Mouse (Mus musculus): ENCODE results near the gene A530064D06Rik. TPM values are rescaled to one million over a fixed set of nuclear protein-coding genes. Genes with fewer than 3 reads are reported as not detected.
A peak's percentile ranks its signal among the peaks of the same experiment; 100 is the strongest.

The A530064D06Rik gene
- polyA plus RNA-seq, 1 experiment from 2014 or later: 0.15 TPM

GRCm38 (mm10) chr17:48118570-48118969 lies 48.5 kb downstream of the A530064D06Rik start:
- DNase-seq (no peak), ATAC-seq (ENCODE audit: low read depth) (no peak)
- no peak overlapping the region for H3K4me3 ChIP-seq (replicated peaks)
- no peaks in the 10 kb centered on the region for H3K27me3 ChIP-seq
- H3K4me1 ChIP-seq (replicated peaks): no peaks in the 10 kb centered on the region
- H3K36me3 ChIP-seq: no peaks in the 10 kb centered on the region
- H3K27ac ChIP-seq: no peak overlapping the region
- H3K9ac ChIP-seq: no peak overlapping the region
- H3K4me2 ChIP-seq: no peak overlapping the region
- peaks cover 2% of the 10 kb centered on the region; the same call in 1 of the 2 replicates for H3K9me3 ChIP-seq (replicated peaks)
- WGBS (ENCODE audit: insufficient replicate concordance): 6% methylated on average over 1 of the region's 1 CpGs

DNA sequence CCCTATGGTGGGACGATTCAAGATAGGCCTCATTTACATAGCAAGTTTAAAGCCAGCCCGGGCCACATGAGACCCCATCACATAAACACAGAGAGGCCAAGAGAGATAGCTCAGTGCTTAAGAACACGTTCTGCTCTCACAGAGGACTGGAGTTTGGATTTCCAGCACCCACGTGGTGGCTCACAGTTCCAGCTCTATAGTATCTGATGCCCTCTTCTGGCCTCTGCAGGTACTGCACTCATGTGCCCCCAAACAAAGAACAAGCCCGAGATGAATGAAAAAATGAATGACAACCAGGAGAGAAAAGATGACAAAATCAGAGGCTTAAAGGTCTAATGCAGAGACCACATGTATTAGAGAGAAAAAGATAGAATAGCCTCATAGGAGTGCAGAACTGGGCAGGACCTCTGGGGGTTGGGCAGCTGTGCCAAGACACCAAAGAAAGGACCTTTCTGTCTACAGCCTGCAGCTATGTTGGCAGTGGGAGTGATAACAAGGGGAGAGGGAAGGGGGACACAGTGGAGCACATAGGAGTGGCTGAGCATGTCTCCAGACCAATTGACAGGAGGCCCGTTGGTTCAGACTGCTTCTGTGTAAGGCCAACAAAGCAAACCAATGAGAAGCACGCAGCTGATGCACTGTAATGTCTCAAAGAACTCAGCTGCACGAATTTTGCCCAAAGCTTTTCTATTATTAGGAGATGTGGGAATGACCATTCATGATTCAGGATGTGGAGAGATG lies 56.4 kb downstream of the A530064D06Rik start:
- H3K4me1 ChIP-seq (replicated peaks): no peaks in the 10 kb centered on the region
- H3K9ac ChIP-seq: no peak overlapping the region
- H3K4me2 ChIP-seq: no peak overlapping the region
- H3K27me3 ChIP-seq: no peaks in the 10 kb centered on the region
- ATAC-seq (ENCODE audit: low read depth) (no peak), DNase-seq (peak; percentile 25)
- H3K27ac ChIP-seq: no peak overlapping the region
- no peaks in the 10 kb centered on the region for H3K36me3 ChIP-seq
- WGBS (ENCODE audit: insufficient replicate concordance): 34% methylated on average over 8 of the region's 8 CpGs
- H3K9me3 ChIP-seq (replicated peaks): peaks cover 5% of the 10 kb centered on the region
- H3K4me3 ChIP-seq (replicated peaks): no peak overlapping the region

GRCm38 (mm10) chr17:48108520-48108919 lies 58.6 kb downstream of the A530064D06Rik start:
- DNase-seq: no peak
- peaks cover 3% of the 10 kb centered on the region for H3K9me3 ChIP-seq (replicated peaks)
- H3K36me3 ChIP-seq: no peaks in the 10 kb centered on the region
- 68% methylated on average over 3 of the region's 3 CpGs for WGBS (ENCODE audit: insufficient replicate concordance)
- no peaks in the 10 kb centered on the region for H3K27me3 ChIP-seq
- no peak for ATAC-seq (ENCODE audit: low read depth)
- no peak overlapping the region for H3K9ac ChIP-seq
- no peak overlapping the region for H3K4me2 ChIP-seq
- no peak overlapping the region for H3K4me3 ChIP-seq (replicated peaks)
- no peak overlapping the region for H3K27ac ChIP-seq
- no peaks in the 10 kb centered on the region for H3K4me1 ChIP-seq (replicated peaks)

- Histone ChIP-seq H3K4me2 (no peak overlapping the region), H3K27ac (no peak overlapping the region), H3K4me3 (replicated peaks) (no peak overlapping the region), H3K36me3 (no peaks in the 10 kb centered on the region), H3K4me1 (replicated peaks) (no peaks in the 10 kb centered on the region), H3K9ac (no peak overlapping the region), H3K9me3 (replicated peaks) (no peaks in the 10 kb centered on the region), H3K27me3 (no peaks in the 10 kb centered on the region)
- WGBS (ENCODE audit: insufficient replicate concordance): 40% methylated on average over 6 of the region's 6 CpGs
- ATAC-seq (ENCODE audit: low read depth) (no peak), DNase-seq (no peak)
These were observed 59.2 kb downstream of the A530064D06Rik start for GRCm38 (mm10) chr17:48107862-48108261.

DNA sequence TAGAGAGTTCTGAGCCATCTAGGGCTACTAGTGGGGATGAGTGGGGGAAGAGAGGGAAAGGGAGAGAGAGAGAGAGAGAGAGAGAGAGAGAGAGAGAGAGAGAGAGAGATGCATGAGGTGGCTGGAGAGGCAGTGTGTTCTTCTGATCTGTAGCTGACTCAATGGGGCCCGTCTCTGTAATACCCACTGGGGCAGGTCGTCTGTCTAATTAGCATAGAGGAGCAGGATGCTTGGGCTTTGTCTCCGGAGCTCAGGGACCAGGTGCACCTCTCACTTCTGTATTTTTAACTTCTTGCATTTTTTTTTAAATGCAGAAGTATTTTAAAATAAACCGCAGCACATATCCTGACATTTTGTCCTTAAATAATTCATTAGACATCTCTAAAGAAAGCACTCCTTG lies 59.7 kb downstream of the A530064D06Rik start:
- Histone ChIP-seq H3K36me3 (no peaks in the 10 kb centered on the region), H3K9ac (no peak overlapping the region), H3K4me2 (no peak overlapping the region), H3K27ac (no peak overlapping the region), H3K4me1 (replicated peaks) (no peaks in the 10 kb centered on the region), H3K9me3 (replicated peaks) (no peaks in the 10 kb centered on the region), H3K27me3 (no peaks in the 10 kb centered on the region), H3K4me3 (replicated peaks) (no peak overlapping the region)
- ATAC-seq (ENCODE audit: low read depth) (no peak), DNase-seq (no peak)
- 44% methylated on average over 4 of the region's 4 CpGs for WGBS (ENCODE audit: insufficient replicate concordance)

DNA sequence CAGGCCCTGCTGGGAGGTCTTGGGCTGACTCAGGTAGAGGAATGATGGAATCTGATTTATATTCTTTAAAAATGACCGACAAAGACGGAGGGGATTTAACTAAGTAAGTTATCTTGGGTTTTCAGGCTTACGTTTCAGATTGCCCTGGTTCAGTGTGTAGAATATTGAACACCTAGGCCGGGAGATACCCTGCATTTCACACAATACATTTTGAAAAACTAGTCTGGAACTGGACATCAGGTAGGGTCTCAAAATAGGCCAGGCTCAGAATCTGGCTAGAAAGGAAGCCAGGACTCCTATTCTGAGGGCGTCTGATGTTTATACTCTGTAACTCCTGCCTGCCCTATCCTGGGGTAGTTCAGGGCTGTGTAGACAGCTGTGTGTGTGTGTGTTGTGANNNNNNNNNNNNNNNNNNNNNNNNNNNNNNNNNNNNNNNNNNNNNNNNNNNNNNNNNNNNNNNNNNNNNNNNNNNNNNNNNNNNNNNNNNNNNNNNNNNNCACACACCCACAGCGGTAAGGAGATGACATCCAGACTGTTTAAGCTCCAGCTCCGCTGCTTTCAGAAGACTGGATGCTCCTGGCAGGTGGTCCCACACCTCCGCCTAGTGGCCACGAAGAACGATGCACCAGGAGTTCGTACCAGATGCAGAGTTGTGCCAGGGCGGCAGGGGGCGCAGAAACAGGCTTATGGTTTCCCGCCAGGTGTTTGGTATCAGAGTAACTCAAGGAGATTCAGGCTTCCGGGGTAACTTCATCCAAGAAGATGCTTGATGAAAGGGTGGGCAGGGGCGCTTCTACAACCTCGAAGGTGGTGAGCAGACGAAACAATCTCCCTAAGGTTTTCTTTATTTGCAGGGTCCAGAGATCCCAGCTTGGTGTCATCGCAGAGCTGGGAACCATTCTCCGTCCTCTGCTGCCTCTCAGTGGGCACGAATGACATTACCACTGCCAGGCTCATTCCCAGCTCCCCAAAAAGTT lies 66.3 kb downstream of the A530064D06Rik start:
- 11% methylated on average over 20 of the region's 21 CpGs for WGBS (ENCODE audit: insufficient replicate concordance)

DNA sequence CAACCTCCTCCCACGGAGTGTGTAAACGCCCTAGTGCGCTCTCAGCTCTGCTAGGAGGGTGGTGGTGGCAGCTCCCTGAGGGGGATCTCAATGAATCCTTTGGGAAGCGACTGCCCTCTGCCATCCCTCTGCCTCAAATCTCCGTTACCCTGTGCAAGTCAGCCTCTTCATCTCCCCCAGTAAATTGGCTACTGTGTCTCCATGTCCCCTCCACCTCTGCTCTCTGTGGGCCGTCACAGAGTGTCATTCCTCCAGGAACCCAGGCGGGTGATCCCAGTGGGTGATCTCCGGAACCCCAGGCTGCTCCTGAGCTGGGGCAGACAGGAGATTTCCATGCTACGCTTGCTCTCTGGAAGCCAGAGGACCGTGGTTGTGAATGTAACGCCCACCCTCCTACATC lies 67.8 kb downstream of the A530064D06Rik start:
- no peak for DNase-seq
- peaks cover 64% of the 10 kb centered on the region for H3K27me3 ChIP-seq
- no peak overlapping the region for H3K9ac ChIP-seq
- 11% methylated on average over 11 of the region's 11 CpGs for WGBS (ENCODE audit: insufficient replicate concordance)
- 0 out of 2 replicates have a peak overlapping the region, but pooled peaks have one; percentile 49 for H3K4me2 ChIP-seq
- no peak overlapping the region for H3K27ac ChIP-seq
- no peak for ATAC-seq (ENCODE audit: low read depth)
- H3K36me3 ChIP-seq: no peaks in the 10 kb centered on the region
- H3K9me3 ChIP-seq (replicated peaks): no peaks in the 10 kb centered on the region
- no peak overlapping the region for H3K4me3 ChIP-seq (replicated peaks)
- H3K4me1 ChIP-seq (replicated peaks): peaks cover 28% of the 10 kb centered on the region

More for the DNA sequence above, 66.3 kb downstream of the A530064D06Rik start:
- no peak overlapping the region for H3K27ac ChIP-seq
- H3K4me1 ChIP-seq (replicated peaks): peaks cover 27% of the 10 kb centered on the region
- no peak overlapping the region; the same call in 1 of the 2 replicates for H3K4me3 ChIP-seq (replicated peaks)
- 0 out of 2 replicates have a peak, but pooled peaks have one; percentile 41 for ATAC-seq (ENCODE audit: low read depth)
- peak overlapping the region; percentile 38 for H3K4me2 ChIP-seq
- H3K9ac ChIP-seq: no peak overlapping the region
- H3K27me3 ChIP-seq: peaks cover 50% of the 10 kb centered on the region
- no peaks in the 10 kb centered on the region for H3K9me3 ChIP-seq (replicated peaks)
- no peaks in the 10 kb centered on the region for H3K36me3 ChIP-seq
- peak; percentile 53 for DNase-seq

Other genes starting within 250 kb of the A530064D06Rik start
- 3.8 and 3.9 TPM in 2 replicates for gene Foxp4, start 242.6 kb downstream of the A530064D06Rik start, polyA plus RNA-seq (2015; fragmentation: Nextera tagmentation; extraction: Ambion mirVana)
- not detected in 2 replicates for gene 1700122O11Rik, start 129.0 kb downstream of the A530064D06Rik start, polyA plus RNA-seq (2015; fragmentation: Nextera tagmentation; extraction: Ambion mirVana)
- gene 1700067P10Rik, start 78.0 kb downstream of the A530064D06Rik start, polyA plus RNA-seq (2015; fragmentation: Nextera tagmentation; extraction: Ambion mirVana): not detected in 2 replicates
- gene 9830107B12Rik, start 21.0 kb downstream of the A530064D06Rik start, polyA plus RNA-seq (2015; fragmentation: Nextera tagmentation; extraction: Ambion mirVana): 0.15 and 0.17 TPM in 2 replicates
- gene Trem1, start 65.5 kb upstream of the A530064D06Rik start, polyA plus RNA-seq (2015; fragmentation: Nextera tagmentation; extraction: Ambion mirVana): 0.63 and 0.71 TPM in 2 replicates
- 2.1 and 2.2 TPM in 2 replicates for gene Trem3, start 80.5 kb upstream of the A530064D06Rik start, polyA plus RNA-seq (2015; fragmentation: Nextera tagmentation; extraction: Ambion mirVana)
- gene Treml4, start 97.0 kb upstream of the A530064D06Rik start, polyA plus RNA-seq (2015; fragmentation: Nextera tagmentation; extraction: Ambion mirVana): 3.5 and 3.6 TPM in 2 replicates
- gene Treml2, start 132.2 kb upstream of the A530064D06Rik start, polyA plus RNA-seq (2015; fragmentation: Nextera tagmentation; extraction: Ambion mirVana): 4.4 and 5.5 TPM in 2 replicates
- gene B430306N03Rik, start 148.9 kb upstream of the A530064D06Rik start, polyA plus RNA-seq (2015; fragmentation: Nextera tagmentation; extraction: Ambion mirVana): 1.2 and 1.8 TPM in 2 replicates
- gene Trem2, start 179.1 kb upstream of the A530064D06Rik start, polyA plus RNA-seq (2015; fragmentation: Nextera tagmentation; extraction: Ambion mirVana): 3.1 and 3.2 TPM in 2 replicates
- gene Treml1, start 192.6 kb upstream of the A530064D06Rik start, polyA plus RNA-seq (2015; fragmentation: Nextera tagmentation; extraction: Ambion mirVana): 24.1 and 25.5 TPM in 2 replicates
- 7.2 and 9.7 TPM in 2 replicates for gene Nfya, start 242.6 kb upstream of the A530064D06Rik start, polyA plus RNA-seq (2015; fragmentation: Nextera tagmentation; extraction: Ambion mirVana)
- 58.9 and 61.8 TPM in 2 replicates for gene Oard1, start 242.7 kb upstream of the A530064D06Rik start, polyA plus RNA-seq (2015; fragmentation: Nextera tagmentation; extraction: Ambion mirVana)